Mouse (Mus musculus) erythroid progenitor cell, adult 5-6 weeks (primary cell): Measurements from ENCODE around the gene Olfr8. TPM values are rescaled to one million over a fixed set of nuclear protein-coding genes. Genes with fewer than 3 reads are reported as not detected.
"Not testable (repeated sequence)": the region's sequence is repeated elsewhere in the genome, so short reads cannot be mapped to it uniquely, and the experiment has no call there.

ENCODE experiments used
- ATAC-seq: replicated peaks from 2 replicates; pipeline ENCODE4 v1.8.0; 2016; ENCODE audit warnings: moderate number of reproducible peaks, mild to moderate bottlenecking, moderate TSS enrichment, inconsistent platforms; ENCODE audit not compliant: poor library complexity, low FRiP score, severe bottlenecking
- total RNA-seq, 2 experiments: library from RNA; stranded (forward) in 1 of 2; stranded (reverse) in 1 of 2; fragments of 150-400 nt in 1 of 2; fragments of 186-747, 209-891 nt in 1 of 2; gene quantifications; 2 replicates each; pipeline versions ENCODE4 v1.2.3 to v1.2.4; 2015 to 2017; ENCODE audit warnings: low replicate concordance in 2 of 2

Gene Olfr8
- total RNA-seq (2015; ENCODE audit: low replicate concordance) (not detected in 2 replicates), total RNA-seq (2017; ENCODE audit: low replicate concordance) (not detected in 2 replicates)

GRCm38 (mm10) chr10:78950336-78950735, at the start of gene Olfr8:
Gene Olfr8 (plus strand): TSS chr10:78950636.
- not testable (repeated sequence) for ATAC-seq

- ATAC-seq: not testable (repeated sequence)
These were observed 37.6 kb upstream of the Olfr8 start, which contains the start of gene Olfr1354 for GRCm38 (mm10) chr10:78912871-78913270. Gene Olfr1354 (plus strand): TSS chr10:78913171.

- ATAC-seq: not testable (repeated sequence)
These were observed 12.6 kb downstream of the Olfr8 start, which contains the start of gene Olfr1353 for GRCm38 (mm10) chr10:78963009-78963408. Gene Olfr1353 (plus strand): TSS chr10:78963309.

GRCm38 (mm10) chr10:78980750-78981149, 30.3 kb downstream of the Olfr8 start, which contains the start of gene Olfr1352:
Gene Olfr1352 (plus strand): TSS chr10:78981050.
- no peak for ATAC-seq

Other genes starting within 250 kb of the Olfr8 start
- gene Casp14, start 232.3 kb upstream of the Olfr8 start, total RNA-seq (2015; ENCODE audit: low replicate concordance): not detected in 2 replicates
- gene Casp14, start 232.3 kb upstream of the Olfr8 start, total RNA-seq (2017; ENCODE audit: low replicate concordance): not detected in 2 replicates
- not detected in 2 replicates for gene Ccdc105, start 197.6 kb upstream of the Olfr8 start, total RNA-seq (2015; ENCODE audit: low replicate concordance)
- not detected in 2 replicates for gene Ccdc105, start 197.6 kb upstream of the Olfr8 start, total RNA-seq (2017; ENCODE audit: low replicate concordance)
- not detected in 2 replicates for gene Slc1a6, start 170.1 kb upstream of the Olfr8 start, total RNA-seq (2015; ENCODE audit: low replicate concordance)
- gene Slc1a6, start 170.1 kb upstream of the Olfr8 start, total RNA-seq (2017; ENCODE audit: low replicate concordance): not detected in 2 replicates
- gene Olfr1356, start 98.5 kb upstream of the Olfr8 start, total RNA-seq (2015; ENCODE audit: low replicate concordance): not detected in 2 replicates
- not detected in 2 replicates for gene Olfr1356, start 98.5 kb upstream of the Olfr8 start, total RNA-seq (2017; ENCODE audit: low replicate concordance)
- not detected in 2 replicates for gene Olfr1355, start 75.1 kb upstream of the Olfr8 start, total RNA-seq (2015; ENCODE audit: low replicate concordance)
- not detected in 2 replicates for gene Olfr1355, start 75.1 kb upstream of the Olfr8 start, total RNA-seq (2017; ENCODE audit: low replicate concordance)
- not detected in 2 replicates for gene Olfr1354, start 37.5 kb upstream of the Olfr8 start, total RNA-seq (2015; ENCODE audit: low replicate concordance)
- gene Olfr1354, start 37.5 kb upstream of the Olfr8 start, total RNA-seq (2017; ENCODE audit: low replicate concordance): not detected in 2 replicates
- not detected in 2 replicates for gene Olfr1353, start 12.7 kb downstream of the Olfr8 start, total RNA-seq (2015; ENCODE audit: low replicate concordance)
- not detected in 2 replicates for gene Olfr1353, start 12.7 kb downstream of the Olfr8 start, total RNA-seq (2017; ENCODE audit: low replicate concordance)
- gene Olfr1352, start 30.4 kb downstream of the Olfr8 start, total RNA-seq (2015; ENCODE audit: low replicate concordance): not detected in 2 replicates
- not detected in 2 replicates for gene Olfr1352, start 30.4 kb downstream of the Olfr8 start, total RNA-seq (2017; ENCODE audit: low replicate concordance)
- gene Olfr1351, start 61.8 kb downstream of the Olfr8 start, total RNA-seq (2015; ENCODE audit: low replicate concordance): not detected in 2 replicates
- not detected in 2 replicates for gene Olfr1351, start 61.8 kb downstream of the Olfr8 start, total RNA-seq (2017; ENCODE audit: low replicate concordance)
- not detected in 2 replicates for gene Olfr57, start 78.1 kb downstream of the Olfr8 start, total RNA-seq (2015; ENCODE audit: low replicate concordance)
- gene Olfr57, start 78.1 kb downstream of the Olfr8 start, total RNA-seq (2017; ENCODE audit: low replicate concordance): not detected in 2 replicates
- gene 2610008E11Rik, start 147.0 kb downstream of the Olfr8 start, total RNA-seq (2015; ENCODE audit: low replicate concordance): 6.5 and 8.8 TPM in 2 replicates
- gene 2610008E11Rik, start 147.0 kb downstream of the Olfr8 start, total RNA-seq (2017; ENCODE audit: low replicate concordance): 3.0 and 6.3 TPM in 2 replicates
- not detected in 2 replicates for gene Vmn2r80, start 198.1 kb downstream of the Olfr8 start, total RNA-seq (2015; ENCODE audit: low replicate concordance)
- gene Vmn2r80, start 198.1 kb downstream of the Olfr8 start, total RNA-seq (2017; ENCODE audit: low replicate concordance): not detected in 2 replicates